Mouse (Mus musculus) liver, embryonic 18 days (tissue): ENCODE measurements around the gene Abca2. TPM values are rescaled to one million over a fixed set of nuclear protein-coding genes. Genes with fewer than 3 reads are reported as not detected.

ENCODE experiments used
- polyA plus RNA-seq: library from polyadenylated mRNA; depleted of rRNA; stranded (reverse); fragments of >200 nt; gene quantifications from 2 replicates; pipeline ENCODE4 v1.2.3, GENCODE M21; 2012; rRNA removed

The Abca2 gene
- 2.1 and 2.4 TPM in 2 replicates for polyA plus RNA-seq

DNA sequence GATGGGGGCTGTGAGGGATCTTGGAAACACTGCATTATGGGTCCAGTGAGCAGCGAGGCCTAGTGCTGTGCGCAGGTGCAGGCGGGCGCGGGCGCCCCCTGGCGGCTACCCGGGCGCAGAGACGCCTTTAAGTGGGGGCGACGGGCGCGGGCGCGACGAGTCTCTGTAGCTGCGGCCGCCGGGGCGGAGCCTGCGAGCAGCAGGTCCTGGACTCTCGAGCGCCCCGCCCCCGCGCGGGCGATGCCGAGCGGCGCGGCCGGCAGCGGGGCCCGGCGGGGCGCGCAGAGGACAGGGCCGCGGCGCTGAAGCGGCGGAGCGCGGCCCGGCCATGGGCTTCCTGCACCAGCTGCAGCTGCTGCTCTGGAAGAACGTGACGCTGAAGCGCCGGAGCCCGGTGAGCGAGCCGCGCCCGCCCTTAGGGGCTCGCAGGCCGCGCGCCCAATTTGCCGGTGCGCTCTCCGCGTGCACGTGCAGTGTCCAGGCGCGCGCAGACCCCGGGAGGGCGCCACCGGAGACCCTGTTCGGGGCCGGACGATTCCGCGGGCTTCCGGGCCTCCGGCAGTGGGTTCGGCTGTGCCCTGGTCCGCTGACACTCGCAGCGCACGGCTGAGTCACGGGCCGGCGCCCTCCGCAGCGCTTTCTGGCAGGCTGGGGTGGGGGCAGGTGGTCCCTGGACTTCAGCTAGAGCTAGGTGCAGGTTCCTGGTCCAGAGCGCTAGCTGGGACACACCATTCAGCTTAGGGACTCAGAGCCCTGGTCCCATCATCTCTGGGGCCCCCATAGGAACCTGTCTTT is at the start of gene Abca2:
TSS of gene Abca2 (plus strand) at position 262 of the 795 bp plus-strand sequence.

DNA sequence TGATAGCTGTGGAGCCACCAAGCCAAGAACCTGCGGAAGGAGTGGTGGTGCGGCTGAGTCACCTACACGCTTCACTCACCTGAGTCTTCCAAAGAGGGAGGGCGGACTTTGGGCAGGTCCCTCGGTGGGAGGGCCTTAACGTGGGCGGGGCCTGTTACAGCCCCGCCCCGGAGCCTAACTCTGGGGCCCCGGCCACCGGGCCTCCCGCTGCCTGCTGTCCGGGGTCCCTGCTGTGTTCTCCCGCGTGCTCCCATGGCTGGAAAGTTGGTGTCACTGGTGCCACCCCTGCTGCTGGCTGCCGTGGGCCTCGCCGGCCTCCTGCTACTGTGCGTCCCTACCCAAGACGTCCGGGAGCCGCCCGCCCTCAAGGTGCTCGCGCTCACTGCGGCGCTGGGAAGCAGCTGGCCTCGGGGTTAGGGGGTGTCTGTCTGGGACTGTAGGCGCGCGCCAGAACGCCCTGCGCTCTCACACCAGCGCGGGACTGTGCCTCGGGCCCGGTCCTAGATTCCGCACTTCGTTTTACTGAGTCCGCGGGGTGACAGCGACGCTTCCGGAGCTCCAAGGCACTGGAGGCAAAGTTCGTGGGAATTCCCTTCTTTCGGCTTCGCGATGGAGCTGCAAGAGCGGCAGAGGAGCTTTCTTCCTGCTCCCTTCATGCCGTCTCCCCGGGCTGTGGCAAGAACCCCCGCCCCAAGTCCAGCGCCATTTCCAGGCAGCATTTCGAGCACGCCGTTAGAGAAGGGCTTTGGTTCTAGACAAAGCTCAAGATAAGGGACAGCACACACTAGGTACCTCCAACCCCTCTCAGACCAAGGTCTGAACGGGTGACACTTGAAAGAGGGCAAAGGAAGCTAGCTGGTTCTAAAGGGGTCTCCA is 32.5 kb upstream of the Abca2 start, which contains the start of gene Entpd2:
TSS of gene Entpd2 (plus strand) at position 154 of the 876 bp plus-strand sequence.

DNA sequence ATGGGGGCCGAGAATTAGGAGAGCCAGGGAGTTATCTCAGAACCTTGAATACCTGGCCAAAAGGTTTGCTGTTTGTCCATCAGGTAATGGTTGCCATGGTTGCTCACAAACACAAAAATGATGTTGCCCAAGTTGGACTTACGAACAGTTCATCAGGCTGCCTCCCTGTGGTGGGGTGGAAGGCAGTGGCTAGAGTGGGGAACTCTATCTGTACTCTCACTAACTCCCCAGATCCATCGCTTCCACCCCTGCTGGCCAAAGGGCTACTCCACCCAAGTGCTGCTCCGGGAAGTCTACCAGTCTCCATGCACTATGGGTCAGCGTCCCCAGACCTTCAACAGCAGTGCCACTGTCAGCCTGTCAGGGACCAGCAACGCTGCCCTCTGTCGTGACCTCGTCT is 29.5 kb upstream of the Abca2 start, which contains the start of gene Npdc1:
TSS of gene Npdc1 (plus strand) at position 301 of the 400 bp plus-strand sequence.

DNA sequence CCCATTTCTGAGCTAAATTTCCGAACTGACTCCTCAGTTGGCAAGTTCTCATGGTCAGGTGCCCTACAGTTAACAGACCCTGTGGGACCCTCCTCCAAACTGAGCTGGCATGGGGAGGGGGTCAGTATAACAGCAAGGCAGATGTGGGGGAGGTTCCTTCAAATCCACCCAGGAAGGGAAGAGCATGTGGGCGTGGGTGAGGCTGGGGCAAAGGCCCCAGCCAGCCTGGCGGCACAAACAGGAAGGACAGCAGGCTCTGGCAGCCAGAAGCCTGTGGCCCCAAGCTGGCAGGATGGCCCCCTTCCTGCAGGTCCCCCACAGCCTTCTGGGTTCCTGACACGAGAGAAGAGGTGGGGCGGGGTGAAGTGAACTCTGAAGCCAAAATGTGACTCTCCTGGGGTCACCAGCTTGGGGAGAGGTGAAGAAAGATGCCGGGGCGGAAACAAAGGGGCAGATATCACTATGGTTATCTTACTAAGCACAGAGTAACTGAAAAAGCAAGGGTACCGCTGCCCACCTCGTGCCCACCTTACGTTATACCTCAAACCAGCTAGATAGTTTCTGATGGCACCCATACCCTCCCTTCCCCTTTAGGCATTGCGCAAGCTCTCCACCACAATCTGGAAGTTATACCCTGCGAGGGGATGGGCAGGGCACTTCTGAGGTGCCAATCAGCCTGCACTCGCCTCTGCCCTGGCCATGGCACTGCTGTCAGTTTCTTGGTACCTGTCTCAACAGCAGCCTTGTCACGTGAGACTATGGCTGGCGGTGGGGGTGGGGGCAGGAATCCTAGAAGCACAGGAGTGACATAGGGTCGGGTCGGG is 5.7 kb upstream of the Abca2 start, which contains the start of gene Fut7:
TSS of gene Fut7 (plus strand) at position 681 of the 824 bp plus-strand sequence.

DNA sequence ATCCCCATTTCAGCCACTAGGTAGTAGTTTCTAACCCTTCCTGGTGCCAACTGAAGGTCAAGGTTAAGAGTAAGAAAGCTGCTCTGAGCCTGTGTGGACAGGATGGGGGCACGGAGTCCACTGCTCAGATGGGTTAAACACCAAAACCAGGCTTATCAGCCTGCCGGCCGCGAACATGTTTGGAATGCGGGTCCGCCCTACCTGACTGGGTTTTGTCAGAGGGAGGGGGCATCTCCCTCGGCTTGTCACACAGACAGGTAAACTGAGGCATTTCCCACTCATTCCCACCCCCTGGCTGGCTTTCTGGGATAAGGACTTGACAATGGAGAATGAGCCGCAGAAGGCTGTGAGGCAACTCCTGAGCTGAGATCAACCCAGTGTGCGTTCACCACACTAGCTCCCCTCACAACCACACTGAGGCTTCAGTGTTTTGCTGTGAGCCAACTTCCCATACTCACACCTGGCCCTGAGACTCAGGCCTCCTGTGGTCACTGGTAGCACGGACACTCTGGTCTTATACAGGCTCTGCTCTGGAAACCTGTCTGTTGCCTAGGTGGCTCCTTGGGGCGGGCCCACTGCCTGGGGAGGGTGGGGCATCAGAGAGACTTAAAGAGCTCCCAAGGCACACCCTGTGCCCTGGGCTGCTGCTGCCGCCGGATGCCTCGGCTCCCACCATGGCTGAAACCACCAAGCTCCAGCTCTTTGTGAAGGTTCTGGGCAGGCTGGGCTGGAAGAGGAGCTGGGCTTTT is 27.9 kb downstream of the Abca2 start, which contains the start of gene Clic3:
TSS of gene Clic3 (plus strand) at position 634 of the 749 bp plus-strand sequence.

DNA sequence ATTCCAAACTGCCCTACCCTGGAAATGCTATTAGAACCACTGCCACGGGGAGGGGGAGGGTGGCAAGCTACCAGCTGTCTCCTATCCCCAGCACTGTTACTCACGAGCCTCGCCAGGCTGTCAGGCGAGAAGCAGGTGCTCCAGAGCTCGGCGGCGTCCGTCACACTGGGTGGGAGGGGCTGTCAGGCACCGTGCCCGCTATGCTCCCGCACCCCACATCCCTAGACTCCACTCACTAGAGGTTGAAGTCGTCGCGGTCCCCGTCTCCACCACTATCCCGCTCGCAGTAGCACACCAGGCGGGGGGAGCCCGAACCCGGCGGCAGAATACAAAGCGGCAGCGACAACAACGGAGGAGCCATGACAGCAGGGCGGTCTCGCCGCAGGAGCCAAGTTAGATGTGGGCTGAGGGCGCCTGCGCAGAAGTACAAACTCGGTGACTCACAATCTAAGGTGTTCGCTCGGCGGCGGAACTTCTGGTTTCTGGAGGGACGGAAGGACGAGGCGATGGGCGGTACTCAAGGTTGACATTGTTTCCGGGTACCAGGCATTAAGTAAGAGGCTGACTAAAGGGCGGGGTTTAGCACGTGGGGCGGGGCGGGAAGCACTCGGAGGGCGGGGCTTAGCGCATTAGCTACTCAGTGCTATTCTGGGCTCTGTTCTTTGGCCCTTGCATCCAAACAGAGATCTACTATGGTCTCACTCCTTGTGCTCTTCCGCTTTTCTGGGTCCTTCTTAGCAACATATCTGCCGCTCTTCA is 32.2 kb downstream of the Abca2 start, which contains the start of gene Paxx:
TSS of gene Paxx (minus strand) at position 544 of the 759 bp plus-strand sequence.

DNA sequence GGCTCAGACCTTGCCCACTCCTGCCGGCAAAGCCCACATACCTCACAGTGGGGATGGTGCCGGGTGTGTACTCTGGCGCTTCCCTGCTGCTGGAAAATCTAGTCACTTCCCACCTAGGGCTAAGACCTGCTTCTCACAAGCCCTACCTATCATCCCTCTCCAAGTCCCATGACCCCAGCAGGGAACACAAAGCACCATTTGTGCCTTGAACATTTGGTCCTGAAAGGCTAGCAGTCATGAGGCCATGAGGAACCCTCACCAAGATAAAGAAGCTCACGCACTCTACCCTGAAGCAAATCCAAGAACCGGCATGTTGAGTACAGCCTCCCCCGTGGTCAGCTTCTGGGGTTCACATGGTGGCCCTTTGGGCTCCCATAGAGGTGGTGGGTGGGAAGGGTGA is 41.5 kb downstream of the Abca2 start, which contains the start of gene Ptgds:
TSS of gene Ptgds (minus strand) at position 78 of the 400 bp plus-strand sequence.

DNA sequence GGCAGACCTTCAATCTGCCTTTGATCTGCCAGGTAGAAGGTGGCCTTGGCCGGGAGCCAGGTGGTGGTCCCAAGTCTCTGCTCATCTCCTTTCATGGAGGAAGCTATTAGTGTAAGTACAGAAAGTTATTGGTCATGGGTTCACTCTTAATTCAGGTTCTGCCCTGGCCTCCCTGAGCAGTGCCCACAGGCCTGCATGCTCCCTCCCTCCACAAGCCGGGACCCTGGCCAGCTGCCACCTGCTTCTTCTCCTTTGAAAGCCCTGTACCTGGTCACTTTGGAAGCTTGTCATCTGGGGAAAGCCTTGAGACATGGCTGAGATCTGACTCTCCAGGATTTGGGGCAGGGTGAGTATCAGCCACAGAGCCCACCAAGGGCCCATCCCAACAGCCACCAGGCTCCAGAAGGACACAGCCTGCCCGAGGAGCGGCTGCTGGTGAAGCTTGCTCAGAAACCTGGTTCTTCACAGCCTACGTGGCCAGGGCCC is 65.0 kb downstream of the Abca2 start, which contains the start of gene Lcn12:
TSS of gene Lcn12 (minus strand) at position 436 of the 486 bp plus-strand sequence.

Other genes with a start within 250 kb of the Abca2 start
- 2.5 and 3.5 TPM in 2 replicates for gene Nrarp, start 247.9 kb upstream of the Abca2 start, polyA plus RNA-seq
- 6.2 and 6.6 TPM in 2 replicates for gene Tor4a, start 231.8 kb upstream of the Abca2 start, polyA plus RNA-seq
- 17.8 and 19.8 TPM in 2 replicates for gene Nelfb, start 217.2 kb upstream of the Abca2 start, polyA plus RNA-seq
- not detected in 2 replicates for gene Stpg3, start 214.1 kb upstream of the Abca2 start, polyA plus RNA-seq
- gene Fam166a, start 210.0 kb upstream of the Abca2 start, polyA plus RNA-seq = not detected in 2 replicates
- 344 and 395 TPM in 2 replicates for gene Tubb4b, start 204.0 kb upstream of the Abca2 start, polyA plus RNA-seq
- 0.05 TPM in 1 of 2 replicates, not detected in the other for gene Slc34a3, start 194.3 kb upstream of the Abca2 start, polyA plus RNA-seq
- 0.02 TPM in 1 of 2 replicates, not detected in the other for gene Rnf224, start 191.9 kb upstream of the Abca2 start, polyA plus RNA-seq
- 0.78 TPM in 2 replicates for gene Rnf208, start 186.4 kb upstream of the Abca2 start, polyA plus RNA-seq
- not detected in 2 replicates for gene Cysrt1, start 186.3 kb upstream of the Abca2 start, polyA plus RNA-seq
- 4.5 and 4.6 TPM in 2 replicates for gene AL732309.1, start 181.8 kb upstream of the Abca2 start, polyA plus RNA-seq
- gene Tmem203, start 173.3 kb upstream of the Abca2 start, polyA plus RNA-seq = 12.7 and 14.9 TPM in 2 replicates
- 2.4 and 3.4 TPM in 2 replicates for gene Tprn, start 166.1 kb upstream of the Abca2 start, polyA plus RNA-seq
- gene Ssna1, start 156.3 kb upstream of the Abca2 start, polyA plus RNA-seq = 48.3 and 51.8 TPM in 2 replicates
- 19.6 and 21.3 TPM in 2 replicates for gene Anapc2, start 156.2 kb upstream of the Abca2 start, polyA plus RNA-seq
- not detected in 2 replicates for gene Tmem210, start 140.6 kb upstream of the Abca2 start, polyA plus RNA-seq
- 0.05 TPM in 1 of 2 replicates, not detected in the other for gene Lrrc26, start 138.8 kb upstream of the Abca2 start, polyA plus RNA-seq
- gene Grin1, start 109.5 kb upstream of the Abca2 start, polyA plus RNA-seq = 0.01 TPM in 1 of 2 replicates, not detected in the other
- 5.0 and 5.1 TPM in 2 replicates for gene Man1b1, start 96.4 kb upstream of the Abca2 start, polyA plus RNA-seq
- gene Dpp7, start 72.3 kb upstream of the Abca2 start, polyA plus RNA-seq = 16.5 and 17.1 TPM in 2 replicates
- gene Uap1l1, start 63.0 kb upstream of the Abca2 start, polyA plus RNA-seq = 7.3 and 8.2 TPM in 2 replicates
- gene Sapcd2, start 56.4 kb upstream of the Abca2 start, polyA plus RNA-seq = 8.4 and 10.1 TPM in 2 replicates
- gene Entpd2, start 32.8 kb upstream of the Abca2 start, polyA plus RNA-seq = 6.0 and 7.2 TPM in 2 replicates
- gene Npdc1, start 29.4 kb upstream of the Abca2 start, polyA plus RNA-seq = 6.9 and 7.6 TPM in 2 replicates
- 0.87 and 0.96 TPM in 2 replicates for gene Fut7, start 5.4 kb upstream of the Abca2 start, polyA plus RNA-seq
- gene Clic3, start 28.1 kb downstream of the Abca2 start, polyA plus RNA-seq = 1.8 and 2.3 TPM in 2 replicates
- 12.5 and 13.0 TPM in 2 replicates for gene Paxx, start 32.4 kb downstream of the Abca2 start, polyA plus RNA-seq
- 0.68 and 0.72 TPM in 2 replicates for gene Ptgds, start 41.3 kb downstream of the Abca2 start, polyA plus RNA-seq
- not detected in 2 replicates for gene Lcn12, start 65.2 kb downstream of the Abca2 start, polyA plus RNA-seq
- gene Fbxw5, start 72.0 kb downstream of the Abca2 start, polyA plus RNA-seq = 4.7 and 5.0 TPM in 2 replicates
- 91.0 TPM in 2 replicates for gene C8g, start 73.0 kb downstream of the Abca2 start, polyA plus RNA-seq
- gene Traf2, start 118.2 kb downstream of the Abca2 start, polyA plus RNA-seq = 5.9 and 6.6 TPM in 2 replicates
- gene Edf1, start 129.1 kb downstream of the Abca2 start, polyA plus RNA-seq = 102 and 106 TPM in 2 replicates
- 0.99 and 2.5 TPM in 2 replicates for gene Mamdc4, start 146.1 kb downstream of the Abca2 start, polyA plus RNA-seq
- 33.1 and 38.3 TPM in 2 replicates for gene Phpt1, start 146.5 kb downstream of the Abca2 start, polyA plus RNA-seq
- 0.05 and 0.13 TPM in 2 replicates for gene Ajm1, start 153.1 kb downstream of the Abca2 start, polyA plus RNA-seq
- 17.2 and 22.1 TPM in 2 replicates for gene Rabl6, start 179.8 kb downstream of the Abca2 start, polyA plus RNA-seq
- gene Ccdc183, start 189.0 kb downstream of the Abca2 start, polyA plus RNA-seq = not detected in 2 replicates
- gene Tmem141, start 193.3 kb downstream of the Abca2 start, polyA plus RNA-seq = 23.0 and 24.3 TPM in 2 replicates
- 84.3 and 88.2 TPM in 2 replicates for gene Fcna, start 199.3 kb downstream of the Abca2 start, polyA plus RNA-seq
- gene Lcn8, start 224.4 kb downstream of the Abca2 start, polyA plus RNA-seq = not detected in 2 replicates
- gene Lcn5, start 229.2 kb downstream of the Abca2 start, polyA plus RNA-seq = not detected in 2 replicates
- not detected in 2 replicates for gene Lcn6, start 248.1 kb downstream of the Abca2 start, polyA plus RNA-seq